Mouse (Mus musculus): Measurements from ENCODE around the gene Zg16. TPM values are rescaled to one million over a fixed set of nuclear protein-coding genes. Genes with fewer than 3 reads are reported as not detected.

The Zg16 gene
- polyA plus RNA-seq, 1 experiment: 1.5 TPM

- DNase-seq (ENCODE audit: low read depth): no peak
Observed at GRCm38 (mm10) chr7:127073221-127073620, 13.9 kb downstream of the Zg16 start.

GRCm38 (mm10) chr7:127070871-127071413 lies 16.2 kb downstream of the Zg16 start:
- no peak for DNase-seq (ENCODE audit: low read depth)

- no peak for DNase-seq (ENCODE audit: low read depth)
Observed at GRCm38 (mm10) chr7:127066317-127066716, 20.8 kb downstream of the Zg16 start.

- no peak for DNase-seq (ENCODE audit: low read depth)
Observed at GRCm38 (mm10) chr7:127065538-127065937, 21.6 kb downstream of the Zg16 start.

- no peak for DNase-seq (ENCODE audit: low read depth)
Observed at GRCm38 (mm10) chr7:127055026-127055585, 32.0 kb downstream of the Zg16 start.

- no peak for DNase-seq (ENCODE audit: low read depth)
Observed at GRCm38 (mm10) chr7:127041851-127042672, 45.1 kb downstream of the Zg16 start, which contains the start of gene Kif22. Gene Kif22, minus strand, starts transcription at chr7:127042471.

GRCm38 (mm10) chr7:127031244-127031643 lies 55.9 kb downstream of the Zg16 start:
- DNase-seq (ENCODE audit: low read depth): no peak

- DNase-seq (ENCODE audit: low read depth): no peak
Observed at GRCm38 (mm10) chr7:127030172-127030571, 57.0 kb downstream of the Zg16 start.

- DNase-seq (ENCODE audit: low read depth): no peak
Observed at GRCm38 (mm10) chr7:127027885-127028284, 59.2 kb downstream of the Zg16 start.

- peak; percentile 89 for DNase-seq (ENCODE audit: low read depth)
Observed at GRCm38 (mm10) chr7:127026984-127027726, 60.0 kb downstream of the Zg16 start, which contains the start of gene Maz. Gene Maz, minus strand, starts transcription at chr7:127027037.

GRCm38 (mm10) chr7:127026616-127026983 lies 60.5 kb downstream of the Zg16 start:
- no peak for DNase-seq (ENCODE audit: low read depth)

GRCm38 (mm10) chr7:127026161-127026600 lies 60.9 kb downstream of the Zg16 start:
- DNase-seq (ENCODE audit: low read depth): no peak

- DNase-seq (ENCODE audit: low read depth): no peak
Observed at GRCm38 (mm10) chr7:127025556-127026160, 61.5 kb downstream of the Zg16 start.

GRCm38 (mm10) chr7:127024755-127025555 lies 62.2 kb downstream of the Zg16 start:
- DNase-seq (ENCODE audit: low read depth): no peak

- no peak for DNase-seq (ENCODE audit: low read depth)
Observed at GRCm38 (mm10) chr7:127023896-127024690, 63.0 kb downstream of the Zg16 start.

GRCm38 (mm10) chr7:127023272-127023691 lies 63.8 kb downstream of the Zg16 start:
- DNase-seq (ENCODE audit: low read depth): no peak

- no peak for DNase-seq (ENCODE audit: low read depth)
Observed at GRCm38 (mm10) chr7:127022528-127023271, 64.4 kb downstream of the Zg16 start.

GRCm38 (mm10) chr7:127021563-127022527 lies 65.3 kb downstream of the Zg16 start:
- no peak for DNase-seq (ENCODE audit: low read depth)
